Mouse (Mus musculus) lung, embryonic 15.5 days (tissue): Measurements from ENCODE around the gene Adprhl1. TPM values are rescaled to one million over a fixed set of nuclear protein-coding genes. Genes with fewer than 3 reads are reported as not detected.

Source experiments
- ATAC-seq: fragments of 200-750 bp; cut with Nextera tagmentation; 2 replicates; pipeline ENCODE4 v1.8.0; 2017; ENCODE audit warnings: moderate number of reproducible peaks, borderline replicate concordance; ENCODE audit not compliant: low FRiP score, low TSS enrichment; ENCODE audit errors: extremely low read depth
- H3K27ac ChIP-seq: fragments of 300-500 bp; sonication (generic); 2 replicates; pipeline ENCODE4 v1.5.1; 2015; ENCODE audit warnings: moderate library complexity, mild to moderate bottlenecking, inconsistent platforms
- H3K27me3 ChIP-seq: fragments of 300-500 bp; sonication (generic); 2 replicates; pipeline ENCODE4 v1.6.1; 2015; ENCODE audit warnings: inconsistent platforms
- H3K36me3 ChIP-seq: fragments of 300-500 bp; sonication (generic); 2 replicates; pipeline ENCODE4 v1.6.1; 2015; ENCODE audit warnings: inconsistent platforms
- H3K4me1 ChIP-seq: fragments of 300-500 bp; sonication (generic); 2 replicates; pipeline ENCODE4 v1.6.1; 2015; ENCODE audit warnings: inconsistent platforms
- H3K4me2 ChIP-seq: fragments of 300-500 bp; sonication (generic); 2 replicates; pipeline ENCODE4 v1.6.1; 2015; ENCODE audit warnings: inconsistent platforms, mild to moderate bottlenecking, moderate library complexity
- H3K4me3 ChIP-seq: fragments of 300-500 bp; sonication (generic); 2 replicates; pipeline ENCODE4 v1.5.1; 2015; ENCODE audit warnings: mild to moderate bottlenecking, inconsistent platforms
- H3K9ac ChIP-seq: fragments of 300-500 bp; sonication (generic); 2 replicates; pipeline ENCODE4 v1.6.1; 2015; ENCODE audit warnings: inconsistent platforms
- H3K9me3 ChIP-seq: fragments of 300-500 bp; sonication (generic); 2 replicates; pipeline ENCODE4 v1.6.1; 2016; ENCODE audit warnings: inconsistent platforms
- WGBS: fragments of 180-500 bp; shearing (Covaris S2); methylation state at CpG from one replicate; pipeline ENCODE4 v1.1.7; 2015; 5-methylcytosine and 5-hydroxymethylcytosine counted together
- polyA plus RNA-seq: library from polyadenylated mRNA; unstranded; fragments of >200 nt; fragmentation: Nextera tagmentation; extraction: Ambion mirVana; gene quantifications from 2 replicates; pipeline ENCODE4 v1.2.1, GENCODE M21; 2015

Adprhl1 gene
- 3.4 and 6.0 TPM in 2 replicates for polyA plus RNA-seq

- 33% methylated on average over 8 of the region's 8 CpGs for WGBS
- Histone ChIP-seq H3K27ac (no peak within 1 kb of the TSS), H3K9me3 (no peaks in the 10 kb centered on the region), H3K27me3 (no peaks in the 10 kb centered on the region), H3K9ac (no peak within 1 kb of the TSS), H3K4me2 (no peak within 1 kb of the TSS), H3K4me1 (no peaks in the 10 kb centered on the region), H3K4me3 (no peak within 1 kb of the TSS), H3K36me3 (peaks cover 18% of the 10 kb centered on the region; the same call in 1 of the 2 replicates)
- no peak for ATAC-seq
Observed at GRCm38 (mm10) chr8:13254019-13254418, at the start of gene Adprhl1. TSS of gene Adprhl1 (minus strand) at chr8:13254162.

GRCm38 (mm10) chr8:13301036-13301435 is 47.1 kb upstream of the Adprhl1 start:
- 94% methylated on average over 7 of the region's 7 CpGs for WGBS
- no peak for ATAC-seq
- peaks cover 60% of the 10 kb centered on the region for H3K36me3 ChIP-seq

DNA sequence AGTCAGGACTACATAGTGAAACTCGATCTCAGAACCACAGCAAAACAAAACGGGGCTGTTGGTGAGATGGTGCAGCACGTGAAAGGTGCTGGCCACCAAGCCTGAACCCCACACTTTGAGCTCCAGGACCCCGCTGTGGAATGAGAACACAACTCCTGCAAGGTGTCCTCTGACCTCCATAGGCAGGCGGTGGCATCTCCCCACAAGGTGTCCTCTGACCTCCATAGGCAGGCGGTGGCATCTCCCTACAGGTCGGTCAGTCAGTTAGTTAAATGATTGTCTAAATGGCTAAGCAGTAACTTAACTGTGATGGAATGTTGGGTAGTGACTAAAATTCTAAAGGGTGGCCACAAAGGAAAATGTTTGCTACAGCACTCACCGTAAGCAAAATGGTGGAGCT is 45.6 kb upstream of the Adprhl1 start:
- 95% methylated on average over 8 of the region's 8 CpGs for WGBS

More at GRCm38 (mm10) chr8:13301036-13301435, 47.1 kb upstream of the Adprhl1 start:
- Histone ChIP-seq H3K4me3 (no peak overlapping the region), H3K4me2 (no peak overlapping the region), H3K9me3 (no peaks in the 10 kb centered on the region), H3K27me3 (no peaks in the 10 kb centered on the region), H3K4me1 (no peaks in the 10 kb centered on the region), H3K9ac (no peak overlapping the region), H3K27ac (no peak overlapping the region)

DNA sequence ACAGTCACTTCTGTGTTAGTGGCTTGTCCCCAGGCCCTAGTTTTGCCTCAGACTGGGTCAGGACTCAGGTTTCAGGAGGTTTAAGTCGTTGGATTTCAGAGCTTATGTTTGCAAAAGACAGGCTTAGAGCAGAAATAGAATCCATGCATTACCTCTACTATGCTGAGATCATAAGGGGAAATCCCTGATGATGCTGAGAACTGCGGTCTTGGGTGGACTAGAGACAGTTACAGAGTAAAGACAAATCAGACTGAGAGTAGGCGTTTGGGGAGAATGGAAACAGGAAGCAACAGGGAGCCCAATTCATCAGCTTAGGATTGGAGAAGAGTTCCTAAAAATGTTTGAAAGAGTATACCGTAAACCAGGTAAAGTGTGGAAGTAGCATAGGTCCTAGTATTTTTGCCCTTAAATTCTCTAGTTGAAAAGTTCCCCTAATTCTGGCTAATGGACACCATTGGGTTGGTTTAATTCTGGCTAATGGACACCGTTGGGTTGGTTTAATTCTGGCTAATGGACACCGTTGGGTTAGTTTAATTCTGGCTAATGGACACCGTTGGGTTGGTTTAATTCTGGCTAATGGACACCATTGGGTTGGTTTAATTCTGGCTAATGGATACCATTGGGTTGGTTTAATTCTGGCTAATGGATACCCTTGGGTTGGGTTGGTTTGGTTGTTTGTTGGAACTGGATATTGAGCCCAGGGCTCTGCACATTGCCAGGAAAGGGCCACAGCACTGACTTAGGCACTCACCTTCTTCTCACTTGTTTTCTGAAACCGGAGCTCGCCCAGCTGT is 39.9 kb upstream of the Adprhl1 start:
- Histone ChIP-seq H3K27me3 (no peaks in the 10 kb centered on the region), H3K9me3 (no peaks in the 10 kb centered on the region), H3K4me1 (0 out of 2 replicates have a peak, but pooled peaks cover 5% of the 10 kb centered on the region), H3K9ac (no peak overlapping the region), H3K27ac (no peak overlapping the region), H3K4me2 (no peak overlapping the region), H3K36me3 (peaks cover 44% of the 10 kb centered on the region), H3K4me3 (no peak overlapping the region)
- no peak for ATAC-seq
- WGBS = 92% methylated on average over 9 of the region's 9 CpGs

More for the DNA sequence above, 45.6 kb upstream of the Adprhl1 start:
- ATAC-seq = no peak
- H3K4me1 ChIP-seq = no peaks in the 10 kb centered on the region
- H3K27me3 ChIP-seq = no peaks in the 10 kb centered on the region
- no peak overlapping the region for H3K4me3 ChIP-seq
- H3K9ac ChIP-seq = no peak overlapping the region
- H3K4me2 ChIP-seq = no peak overlapping the region
- no peak overlapping the region for H3K27ac ChIP-seq
- no peaks in the 10 kb centered on the region for H3K9me3 ChIP-seq
- H3K36me3 ChIP-seq = peaks cover 61% of the 10 kb centered on the region

- no peak overlapping the region for H3K4me2 ChIP-seq
- peaks cover 42% of the 10 kb centered on the region for H3K36me3 ChIP-seq
- H3K27me3 ChIP-seq = no peaks in the 10 kb centered on the region
- H3K4me3 ChIP-seq = no peak overlapping the region
- 0 out of 2 replicates have a peak, but pooled peaks cover 10% of the 10 kb centered on the region for H3K4me1 ChIP-seq
- no peak overlapping the region for H3K9ac ChIP-seq
- WGBS = 28% methylated on average over 9 of the region's 9 CpGs
- no peak for ATAC-seq
- no peaks in the 10 kb centered on the region for H3K9me3 ChIP-seq
- no peak overlapping the region for H3K27ac ChIP-seq
Observed at GRCm38 (mm10) chr8:13292364-13292763, 38.4 kb upstream of the Adprhl1 start.

DNA sequence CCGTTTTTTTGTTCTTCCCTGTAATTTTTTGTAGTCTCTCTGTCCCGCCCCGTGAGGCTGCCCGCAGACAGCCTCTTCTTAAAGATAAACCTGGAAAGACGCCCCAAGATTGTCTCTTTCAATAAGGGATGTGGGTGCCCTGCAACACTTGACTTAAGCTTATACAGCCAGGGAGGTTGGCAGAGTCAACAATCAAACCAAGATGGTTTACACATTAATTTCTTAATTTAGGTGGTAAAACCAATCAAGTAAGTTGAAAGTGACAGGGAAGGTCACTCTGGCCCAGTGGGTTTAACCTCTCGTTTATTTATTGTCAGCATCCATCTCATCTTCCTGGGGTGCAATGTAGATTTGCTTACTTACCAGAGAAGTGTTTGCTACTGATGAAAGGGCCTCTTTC is 34.7 kb upstream of the Adprhl1 start:
- peak overlapping the region; percentile 82 for H3K4me2 ChIP-seq
- H3K36me3 ChIP-seq = peaks cover 8% of the 10 kb centered on the region
- peak overlapping the region; percentile 67 for H3K9ac ChIP-seq
- WGBS = 1% methylated on average over 6 of the region's 6 CpGs
- peaks cover 18% of the 10 kb centered on the region for H3K4me1 ChIP-seq
- H3K27me3 ChIP-seq = no peaks in the 10 kb centered on the region
- no peaks in the 10 kb centered on the region for H3K9me3 ChIP-seq
- peak overlapping the region; percentile 71 for H3K4me3 ChIP-seq
- ATAC-seq = no peak
- H3K27ac ChIP-seq = 0 out of 2 replicates have a peak overlapping the region, but pooled peaks have one; percentile 96

GRCm38 (mm10) chr8:13287692-13288623 is 34.0 kb upstream of the Adprhl1 start, which contains the start of the genes Dcun1d2 and Tmco3:
TSS of gene Dcun1d2 (minus strand) at chr8:13288131.
TSS of gene Tmco3 (plus strand) at chr8:13288190.
- Histone ChIP-seq H3K4me3 (peak within 1 kb of the TSS; percentile 71), H3K4me1 (peaks cover 18% of the 10 kb centered on the region), H3K27me3 (no peaks in the 10 kb centered on the region), H3K27ac (peak within 1 kb of the TSS; percentile 96), H3K9ac (peak within 1 kb of the TSS; percentile 67), H3K36me3 (peaks cover 5% of the 10 kb centered on the region; the same call in 1 of the 2 replicates), H3K9me3 (no peaks in the 10 kb centered on the region), H3K4me2 (peak within 1 kb of the TSS; percentile 82)
- ATAC-seq = peak; percentile 90
- WGBS = under 1% methylated on average over 79 of the region's 79 CpGs

DNA sequence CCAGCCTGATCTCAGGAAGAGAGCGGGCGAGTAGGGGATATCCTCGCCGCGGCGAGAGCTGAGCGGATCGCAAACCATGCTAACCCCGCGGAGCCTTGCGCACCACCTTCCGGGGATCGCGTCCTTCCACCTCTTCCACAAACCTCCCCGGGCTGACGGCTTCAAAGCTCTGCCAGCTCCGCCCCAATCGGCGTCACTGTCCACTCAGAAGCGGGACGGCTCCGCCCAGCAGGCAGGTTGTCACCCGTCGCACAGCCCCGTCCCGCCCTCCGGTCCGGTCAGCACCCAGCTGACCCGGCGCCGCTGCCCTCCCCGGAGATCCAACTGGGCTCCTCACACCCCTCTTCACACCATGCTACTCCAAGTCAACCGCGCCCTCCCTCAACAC is 33.3 kb upstream of the Adprhl1 start:
- under 1% methylated on average over 34 of the region's 34 CpGs for WGBS
- H3K4me2 ChIP-seq = peak overlapping the region; percentile 82
- ATAC-seq = peak; percentile 78

DNA sequence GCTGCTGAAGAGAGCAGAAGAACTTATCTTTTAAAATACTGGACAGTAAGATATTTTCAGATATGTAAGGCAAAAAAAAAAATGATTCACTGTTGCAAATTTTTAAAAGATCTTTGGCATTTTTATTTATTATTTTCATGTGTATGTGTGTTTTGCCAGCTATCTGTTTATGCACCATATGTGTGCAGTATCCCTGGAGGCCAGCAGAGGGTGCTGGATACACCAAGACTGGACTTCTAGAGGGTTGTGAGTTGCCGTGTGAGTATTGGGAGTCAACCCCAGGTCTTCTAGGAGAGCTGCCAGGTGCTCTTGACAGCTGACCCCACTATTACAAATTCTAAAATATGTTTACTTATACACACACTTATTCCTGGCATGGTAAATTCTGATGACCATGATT is 29.2 kb upstream of the Adprhl1 start:
- no peak overlapping the region for H3K4me2 ChIP-seq
- WGBS = 70% methylated on average over 1 of the region's 1 CpGs

More for the DNA sequence above, 33.3 kb upstream of the Adprhl1 start:
- no peaks in the 10 kb centered on the region for H3K9me3 ChIP-seq
- peak overlapping the region; percentile 71 for H3K4me3 ChIP-seq
- no peaks in the 10 kb centered on the region for H3K36me3 ChIP-seq
- H3K4me1 ChIP-seq = peaks cover 18% of the 10 kb centered on the region
- H3K27ac ChIP-seq = peak overlapping the region; percentile 96
- H3K9ac ChIP-seq = peak overlapping the region; percentile 67
- H3K27me3 ChIP-seq = no peaks in the 10 kb centered on the region

DNA sequence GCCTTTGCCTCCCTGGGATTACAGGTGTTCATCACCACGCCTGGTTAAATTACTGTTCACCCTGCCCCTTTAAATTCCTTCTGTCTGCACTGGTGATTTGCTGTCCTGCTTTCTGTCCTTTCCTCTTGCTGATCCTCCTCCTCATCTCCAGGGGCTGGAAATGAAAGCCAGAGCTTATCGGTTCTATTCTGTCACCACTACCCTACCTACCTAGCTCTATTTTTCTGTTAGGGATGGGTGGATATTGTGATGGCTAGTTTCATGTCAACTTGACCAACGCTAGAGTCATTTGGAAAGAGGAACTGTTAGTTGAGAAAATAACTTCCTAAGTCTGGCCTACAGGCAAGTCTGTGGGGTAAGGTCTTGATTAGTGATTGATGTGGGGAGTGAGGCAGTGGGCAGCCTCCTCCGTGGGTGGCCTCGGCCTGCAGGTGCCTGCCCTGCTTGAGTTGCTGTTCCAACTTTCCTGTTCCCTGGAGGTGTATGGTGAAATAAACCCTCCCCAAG is 23.0 kb upstream of the Adprhl1 start:
- Histone ChIP-seq H3K4me2 (no peak overlapping the region), H3K9ac (no peak overlapping the region), H3K27me3 (no peaks in the 10 kb centered on the region), H3K36me3 (peaks cover 3% of the 10 kb centered on the region; the same call in 1 of the 2 replicates), H3K27ac (no peak overlapping the region), H3K4me3 (no peak overlapping the region), H3K9me3 (no peaks in the 10 kb centered on the region), H3K4me1 (no peaks in the 10 kb centered on the region)
- 74% methylated on average over 5 of the region's 5 CpGs for WGBS
- ATAC-seq = no peak

More for the DNA sequence above, 29.2 kb upstream of the Adprhl1 start:
- Histone ChIP-seq H3K27ac (no peak overlapping the region), H3K9me3 (no peaks in the 10 kb centered on the region), H3K9ac (no peak overlapping the region), H3K27me3 (no peaks in the 10 kb centered on the region), H3K36me3 (no peaks in the 10 kb centered on the region), H3K4me3 (no peak overlapping the region), H3K4me1 (peaks cover 9% of the 10 kb centered on the region)
- ATAC-seq = no peak

GRCm38 (mm10) chr8:13272834-13273233 is 18.9 kb upstream of the Adprhl1 start:
- no peak overlapping the region for H3K4me2 ChIP-seq
- H3K9ac ChIP-seq = no peak overlapping the region
- no peak for ATAC-seq
- peaks cover 14% of the 10 kb centered on the region for H3K36me3 ChIP-seq
- H3K27me3 ChIP-seq = no peaks in the 10 kb centered on the region
- H3K9me3 ChIP-seq = no peaks in the 10 kb centered on the region
- 62% methylated on average over 5 of the region's 5 CpGs for WGBS
- H3K4me3 ChIP-seq = no peak overlapping the region
- no peaks in the 10 kb centered on the region for H3K4me1 ChIP-seq
- no peak overlapping the region for H3K27ac ChIP-seq
